Mouse (Mus musculus) lung, adult 2 months (tissue): ENCODE data around the gene Plcd3.

Experiments
- CTCF ChIP-seq: fragments of 200-500 bp; IDR thresholded peaks from 2 replicates; pipeline ENCODE4 v1.5.1; 2011; ENCODE audit warnings: mild to moderate bottlenecking, low read length, control low read depth; ENCODE audit not compliant: insufficient read depth
- POLR2A ChIP-seq: fragments of 200-500 bp; IDR thresholded peaks from 2 replicates; pipeline ENCODE4 v1.6.1; 2011; ENCODE audit warnings: low read depth, mild to moderate bottlenecking, control low read depth, low read length, borderline replicate concordance; ENCODE audit errors: extremely low read depth

DNA sequence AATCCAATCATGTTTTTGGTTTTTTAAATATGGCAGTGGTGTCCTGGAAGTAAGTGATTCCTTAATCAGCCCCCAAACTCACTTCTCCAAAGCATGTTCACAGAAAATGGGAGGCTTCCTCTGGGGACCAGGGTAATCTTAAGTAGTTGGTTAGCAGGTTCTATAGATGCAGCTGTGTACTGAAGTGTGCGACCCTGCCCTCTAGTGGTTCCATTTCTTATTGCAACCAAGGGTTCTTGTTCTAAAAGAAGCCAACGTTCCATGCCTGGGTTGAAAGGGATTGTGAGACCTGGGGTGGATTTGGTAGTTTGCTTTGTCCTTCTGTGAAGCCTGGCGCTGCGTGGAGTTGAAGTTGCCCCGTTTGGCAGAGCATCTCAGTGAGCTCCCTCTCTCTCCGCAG is 46.7 kb downstream of the Plcd3 start:
- TF ChIP-seq CTCF (0 out of 2 replicates have a peak, but pooled peaks have one; percentile 10), POLR2A (no peak)
